Mouse (Mus musculus): ENCODE data around the gene Ric1. TPM values are rescaled to one million over a fixed set of nuclear protein-coding genes. Genes with fewer than 3 reads are reported as not detected.
A peak's percentile ranks its signal among the peaks of the same experiment; 100 is the strongest.
"Not testable (repeated sequence)": the region's sequence is repeated elsewhere in the genome, so short reads cannot be mapped to it uniquely, and the experiment has no call there.

Ric1 gene
- total RNA-seq, 1 experiment from 2014 or later = 36.3 TPM

DNA sequence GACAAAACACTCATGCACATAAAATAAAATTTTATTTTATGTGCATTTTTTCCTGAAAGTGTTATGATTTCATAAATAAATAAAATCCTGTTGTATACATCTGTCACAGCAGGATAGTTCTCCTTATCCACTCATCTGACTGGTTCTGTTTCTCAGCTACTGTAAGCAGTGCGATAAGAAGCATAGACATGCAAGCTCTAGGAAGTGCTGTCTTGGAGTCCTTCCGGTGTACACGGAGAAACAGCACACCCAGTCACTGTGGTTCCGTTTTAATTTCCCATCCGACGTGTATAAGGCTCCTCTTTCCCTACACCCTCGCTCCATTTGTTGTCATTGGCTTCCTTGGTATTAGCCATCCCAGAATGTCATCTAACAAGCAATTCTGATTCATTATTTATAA, 24.2 kb upstream of the Ric1 start:
- no peak for DNase-seq

DNA sequence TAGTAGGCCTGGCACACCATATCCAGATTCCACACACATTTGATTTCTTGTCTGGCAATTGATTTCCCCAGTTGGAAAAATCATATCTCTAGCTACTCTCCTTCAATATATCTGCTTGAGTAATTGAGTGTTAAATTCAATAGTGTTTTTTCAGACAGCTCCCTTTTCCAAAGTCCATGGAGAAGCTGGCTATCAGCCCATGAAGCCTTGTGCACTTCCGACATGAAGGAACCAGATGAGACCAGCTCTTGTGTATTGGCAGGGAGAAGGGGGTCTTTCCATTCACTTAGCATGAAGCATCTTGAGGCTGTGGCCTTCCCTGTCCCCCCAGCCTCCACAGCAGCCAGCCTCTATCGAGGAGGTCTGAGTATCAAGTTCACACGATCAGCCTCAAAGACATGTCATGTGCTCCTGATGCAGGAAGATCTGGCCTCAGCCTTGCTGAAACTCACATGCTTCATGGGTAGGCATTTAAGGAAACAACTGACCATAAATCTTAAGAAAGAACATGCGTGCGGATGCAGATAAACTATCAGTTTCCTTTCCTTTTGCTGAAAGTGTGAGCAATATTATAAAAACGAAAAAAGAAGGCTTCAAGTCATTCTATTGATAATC, 23.1 kb upstream of the Ric1 start:
- no peak for DNase-seq

DNA sequence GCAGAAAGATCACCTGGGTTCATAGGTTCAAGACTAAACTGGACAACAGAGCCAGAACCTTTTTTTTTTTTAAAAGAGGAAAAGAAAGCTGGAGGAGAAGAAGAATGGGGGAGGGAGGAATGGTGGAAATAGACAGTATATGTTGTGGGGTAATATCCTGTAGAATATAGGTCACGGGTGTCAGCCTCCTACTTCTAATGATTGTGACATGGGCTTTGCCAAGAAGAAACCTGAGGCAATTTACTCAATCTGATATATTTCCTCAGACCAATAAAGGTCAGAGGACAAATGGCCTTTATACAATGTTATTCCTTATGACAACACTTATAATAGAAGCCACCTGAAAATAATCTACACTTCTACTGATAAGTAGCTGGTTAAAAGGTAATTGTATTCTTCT, 21.7 kb upstream of the Ric1 start:
- DNase-seq = no peak

DNA sequence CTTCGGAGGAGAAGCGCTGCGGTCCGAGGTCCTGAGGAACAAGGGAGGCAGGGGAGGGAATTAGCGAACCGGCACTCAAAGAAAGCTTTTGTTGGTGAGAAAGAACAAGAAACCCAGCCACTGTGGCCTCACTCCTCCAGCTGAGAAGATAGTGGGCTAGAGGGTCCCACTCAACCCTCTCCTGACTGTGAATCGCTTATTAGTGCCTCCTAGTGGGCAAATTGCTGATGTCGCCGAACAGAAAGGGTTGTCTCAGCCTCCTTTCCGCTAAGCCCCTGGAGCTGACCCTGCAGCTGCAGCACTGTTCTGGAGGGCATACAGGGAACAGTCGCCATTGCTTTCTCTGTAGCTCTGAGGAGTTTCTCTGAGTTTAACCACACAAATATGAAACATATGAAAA, 21.0 kb upstream of the Ric1 start:
- DNase-seq = no peak

DNA sequence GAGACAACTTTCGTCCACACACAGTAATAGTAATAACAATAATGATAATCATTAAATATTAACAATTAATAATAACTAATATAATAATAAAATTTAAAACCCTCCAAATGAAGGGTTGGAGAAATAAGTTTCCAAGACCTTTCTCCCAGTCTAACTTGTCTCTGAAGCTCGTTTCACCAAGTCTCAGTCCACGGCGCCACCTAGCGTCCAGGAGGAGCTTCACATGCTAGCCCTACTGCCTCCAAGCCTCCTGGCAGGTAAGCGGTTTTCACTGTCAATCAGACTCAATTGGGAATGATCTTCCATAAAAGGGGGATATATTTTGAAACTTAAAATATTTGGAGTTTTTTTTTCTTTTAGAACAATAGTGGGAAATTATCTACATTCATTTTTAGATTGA, 20.6 kb upstream of the Ric1 start:
- peak; percentile 86 for DNase-seq

DNA sequence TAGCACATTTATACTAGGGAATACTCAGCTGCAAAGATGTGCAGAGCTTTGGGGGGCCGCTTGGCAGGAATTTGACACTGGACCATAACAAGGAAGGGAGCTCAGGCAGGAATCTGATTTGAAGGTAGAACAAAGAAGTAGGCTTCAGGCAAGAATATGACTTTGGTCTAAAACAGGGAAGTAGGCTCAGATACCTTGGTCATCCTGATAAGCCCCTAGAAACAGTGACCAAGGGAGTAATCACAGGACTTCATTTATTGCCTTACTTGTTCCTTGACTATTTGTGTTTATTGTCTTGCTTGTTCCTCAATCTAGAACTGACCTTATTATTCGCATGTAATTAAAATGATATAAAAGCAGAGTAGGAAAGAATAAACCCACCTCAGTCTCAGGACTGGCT, 18.0 kb upstream of the Ric1 start:
- no peak for DNase-seq

DNA sequence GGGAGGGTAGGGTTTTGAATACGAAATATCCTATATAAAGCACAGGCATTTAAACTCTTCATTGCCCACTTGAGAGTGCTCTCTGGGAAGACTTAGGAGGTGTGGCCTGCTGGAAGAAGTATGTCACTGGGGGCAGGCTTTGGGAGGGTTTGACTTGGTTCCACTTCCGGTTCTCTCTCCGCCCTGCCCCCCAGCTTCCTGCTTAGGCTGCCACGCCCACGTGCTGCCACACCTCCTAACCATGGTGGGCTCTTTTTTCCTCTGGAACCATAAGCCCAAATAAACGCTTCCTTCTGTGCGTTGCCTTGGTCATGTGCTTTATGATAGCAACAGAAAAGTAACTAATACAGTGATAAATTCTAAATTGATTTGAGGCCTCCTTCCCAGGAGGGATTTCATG, 16.5 kb upstream of the Ric1 start:
- no peak for DNase-seq

DNA sequence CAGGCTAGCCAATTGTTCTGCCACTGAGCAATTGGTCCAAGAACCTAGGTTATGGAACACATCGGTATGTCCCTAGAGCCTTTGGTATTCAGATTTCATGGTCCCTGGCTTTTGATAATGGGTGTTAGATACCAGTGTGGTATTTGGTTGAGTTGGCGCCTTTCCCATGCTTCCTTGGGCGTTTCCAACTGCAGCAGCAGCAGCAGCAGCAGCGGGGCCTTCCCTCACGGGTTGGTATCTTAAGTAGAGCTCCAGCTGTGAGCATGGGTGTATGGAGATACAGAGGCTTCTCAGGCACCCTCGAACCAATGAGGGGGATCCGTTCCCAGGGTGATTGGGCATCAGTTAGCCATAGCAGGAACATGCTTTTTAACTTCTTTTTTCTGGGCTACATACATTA, 13.9 kb upstream of the Ric1 start:
- DNase-seq = no peak

DNA sequence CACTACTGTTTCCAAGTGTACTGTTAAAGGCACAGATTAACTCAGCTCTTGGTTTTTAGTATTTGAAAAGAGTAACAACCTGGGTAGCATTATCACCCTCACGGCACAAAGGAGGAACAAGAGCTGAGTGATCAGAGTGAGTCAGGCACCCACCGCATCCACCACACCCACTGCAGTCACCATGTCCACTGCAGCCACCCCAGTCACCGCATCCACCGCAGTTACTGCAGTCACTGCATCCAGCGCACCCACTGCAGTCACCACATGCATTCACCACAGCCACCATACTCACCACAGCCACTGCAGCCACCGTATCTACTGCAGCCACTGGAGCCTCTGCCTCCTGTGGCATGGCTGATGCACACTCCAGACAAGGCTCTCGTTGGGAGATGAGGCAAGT, 12.2 kb upstream of the Ric1 start:
- no peak for DNase-seq

DNA sequence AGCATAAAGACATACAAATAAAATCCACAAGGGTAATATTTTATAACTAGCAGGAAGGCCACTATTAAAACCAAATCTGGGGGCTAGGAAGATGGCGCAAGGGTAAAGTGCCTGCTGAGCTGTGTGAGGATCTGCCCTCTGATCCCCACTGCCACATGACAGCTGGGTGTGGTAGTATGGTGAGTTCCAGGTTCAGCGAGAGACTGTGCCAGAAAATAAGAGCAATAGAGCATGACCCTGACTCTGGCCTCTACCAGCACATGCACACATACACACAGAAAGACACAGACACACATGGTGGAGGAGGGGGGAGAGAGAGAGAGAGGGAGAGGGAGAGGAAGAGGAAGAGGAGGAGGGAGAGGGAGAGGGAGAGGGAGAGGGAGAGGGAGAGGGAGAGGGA, 10.3 kb upstream of the Ric1 start:
- no peak for DNase-seq

DNA sequence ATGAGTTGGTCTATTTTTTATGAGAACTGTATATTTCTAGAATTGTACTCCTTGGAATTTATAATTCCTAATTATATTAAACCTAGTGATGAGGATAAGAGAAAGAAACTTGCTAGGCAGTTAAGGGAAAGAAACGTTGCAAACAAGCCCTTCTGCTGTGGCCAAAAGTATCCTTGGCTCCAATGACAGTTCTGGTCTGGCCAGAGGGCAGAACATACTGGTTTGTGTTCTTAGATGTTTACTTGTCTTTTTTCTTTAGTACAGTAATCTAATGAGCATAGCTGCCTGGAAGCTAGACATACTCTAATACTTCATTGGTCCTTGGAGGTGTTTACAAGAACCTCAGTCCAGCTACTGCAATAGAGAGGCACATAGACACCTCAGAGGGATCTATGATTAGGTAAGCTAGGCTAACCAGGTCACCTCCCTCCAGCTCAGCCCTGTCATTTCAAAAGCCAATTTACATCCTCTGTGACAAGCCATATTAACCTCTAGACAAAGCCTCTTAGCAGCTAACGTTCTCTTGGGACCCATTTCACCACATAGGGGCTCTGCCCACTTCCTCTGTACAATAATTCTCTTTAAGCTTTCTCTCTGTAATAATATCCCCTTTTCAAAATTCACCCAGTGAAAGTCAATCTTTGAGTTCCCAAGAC, 8.8 kb upstream of the Ric1 start:
- DNase-seq = no peak

DNA sequence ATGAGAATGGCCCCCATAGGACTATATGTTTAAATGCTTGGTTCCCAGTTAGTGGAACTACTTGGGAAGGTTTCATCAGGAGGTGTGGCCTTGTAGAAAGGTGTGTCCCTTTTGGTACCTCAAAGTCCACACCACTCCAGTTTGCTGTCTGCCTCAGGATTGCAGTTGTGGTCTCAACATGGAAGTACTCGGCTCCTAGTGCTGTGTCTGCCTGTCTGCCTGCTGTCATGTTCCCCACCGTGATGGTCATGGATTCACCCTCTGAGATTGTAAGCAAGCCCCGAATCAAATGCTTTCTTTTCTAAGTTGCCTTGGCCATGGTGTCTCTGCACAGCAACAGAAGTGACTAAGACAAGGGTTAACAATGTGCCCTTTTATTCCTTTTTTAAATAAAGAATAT, 8.0 kb upstream of the Ric1 start:
- no peak for DNase-seq

DNA sequence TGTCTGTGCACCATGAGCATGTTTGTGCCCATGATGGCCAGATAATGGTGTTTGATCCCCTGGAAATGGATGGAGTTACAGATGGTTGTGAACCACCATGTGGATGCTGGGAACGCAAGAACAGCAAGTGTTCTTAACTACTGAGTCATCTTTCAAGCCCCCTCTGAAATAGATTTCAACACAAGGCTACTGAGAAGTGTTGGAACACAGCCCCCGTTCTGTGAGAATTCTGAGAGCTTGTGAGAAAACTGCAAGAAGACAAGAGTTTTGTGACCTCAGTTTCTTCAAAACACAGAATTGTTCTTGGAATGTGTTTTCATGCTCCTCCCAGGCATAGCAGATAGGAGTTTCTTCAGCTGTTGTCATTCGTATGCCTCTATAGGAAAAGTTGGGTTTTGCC, 6.7 kb upstream of the Ric1 start:
- no peak for DNase-seq

DNA sequence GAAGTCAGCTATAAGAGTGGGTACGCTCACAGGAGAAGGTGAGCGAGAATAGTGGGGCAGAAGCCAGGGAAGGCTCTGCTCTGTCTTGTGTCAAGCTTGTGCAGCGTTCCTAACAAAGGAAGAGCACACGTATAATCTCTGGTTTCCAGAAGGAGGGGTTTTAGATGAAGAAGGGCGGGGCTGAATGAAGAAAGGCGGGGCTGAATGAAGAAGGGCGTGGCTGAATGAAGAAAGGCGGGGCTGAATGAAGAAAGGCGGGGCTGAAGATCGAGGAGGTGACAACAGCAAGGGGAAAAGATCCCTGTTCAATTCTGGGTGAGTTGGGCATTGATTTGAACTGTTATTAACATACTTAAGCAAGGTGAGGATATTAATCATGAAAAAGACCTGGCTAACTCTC, 6.1 kb upstream of the Ric1 start:
- no peak for DNase-seq

DNA sequence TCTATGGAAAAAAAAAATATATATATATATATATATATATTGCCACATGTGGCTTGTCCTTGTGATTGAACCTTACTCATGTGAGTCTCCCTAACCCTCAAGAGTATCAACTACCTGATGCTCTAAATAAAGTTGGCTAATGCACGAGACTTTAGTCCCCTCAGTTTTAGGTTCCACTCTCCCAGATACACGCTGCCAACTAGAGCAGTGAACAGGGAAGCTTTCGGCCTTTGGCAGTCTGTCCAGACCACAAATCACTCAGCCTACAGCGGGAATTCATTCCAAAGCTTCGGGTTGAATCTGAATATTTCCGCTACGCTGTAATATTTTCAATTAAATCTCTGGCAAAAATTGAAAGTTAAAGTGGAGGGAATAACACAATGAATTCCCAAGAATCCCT, 3.7 kb upstream of the Ric1 start:
- DNase-seq = no peak

DNA sequence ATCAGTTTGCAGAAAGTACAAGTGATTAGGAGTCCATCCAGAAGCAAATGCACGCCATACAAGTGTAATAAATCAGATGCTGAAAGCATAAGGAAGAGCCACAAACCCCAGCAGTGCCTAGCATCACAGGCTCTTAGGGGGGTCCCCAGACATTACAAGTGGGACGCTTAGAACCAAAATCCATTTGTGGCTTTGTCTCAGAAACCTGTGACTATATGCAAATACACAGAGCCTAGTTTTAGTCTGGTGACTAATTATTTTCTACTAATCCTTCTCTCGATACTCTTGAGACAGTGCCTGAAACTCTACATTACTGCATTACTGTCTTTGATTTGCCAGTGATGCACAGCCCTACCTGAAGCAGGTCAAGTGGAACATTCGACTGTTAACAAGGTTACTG, 3.2 kb upstream of the Ric1 start:
- no peak for DNase-seq

DNA sequence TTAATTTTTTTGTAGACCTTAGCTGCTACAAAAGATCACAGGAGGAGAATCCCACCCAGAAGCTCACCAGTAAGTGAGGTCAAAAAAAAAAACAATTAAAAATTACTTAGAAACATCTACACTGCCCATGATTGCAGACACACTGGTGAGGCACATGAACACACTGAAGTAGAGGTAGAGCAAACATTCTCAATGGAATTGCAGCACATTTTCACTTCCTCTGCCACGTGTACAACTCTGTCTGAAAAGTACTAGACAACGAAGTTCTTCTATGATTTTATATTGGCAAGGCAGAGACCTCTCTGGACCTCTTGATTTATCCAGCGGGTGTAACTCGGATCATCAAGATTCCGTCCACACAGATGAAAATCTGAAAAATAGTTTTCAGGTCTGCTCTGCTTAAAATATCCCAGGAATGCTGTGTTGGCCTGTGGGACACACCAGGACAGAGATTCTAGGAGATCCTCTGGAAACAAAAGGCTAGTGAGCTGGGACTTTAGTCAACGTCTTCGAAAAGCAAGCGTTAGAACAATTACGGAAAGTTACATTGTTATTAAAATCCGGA, 1.0 kb upstream of the Ric1 start:
- DNase-seq = no peak

DNA sequence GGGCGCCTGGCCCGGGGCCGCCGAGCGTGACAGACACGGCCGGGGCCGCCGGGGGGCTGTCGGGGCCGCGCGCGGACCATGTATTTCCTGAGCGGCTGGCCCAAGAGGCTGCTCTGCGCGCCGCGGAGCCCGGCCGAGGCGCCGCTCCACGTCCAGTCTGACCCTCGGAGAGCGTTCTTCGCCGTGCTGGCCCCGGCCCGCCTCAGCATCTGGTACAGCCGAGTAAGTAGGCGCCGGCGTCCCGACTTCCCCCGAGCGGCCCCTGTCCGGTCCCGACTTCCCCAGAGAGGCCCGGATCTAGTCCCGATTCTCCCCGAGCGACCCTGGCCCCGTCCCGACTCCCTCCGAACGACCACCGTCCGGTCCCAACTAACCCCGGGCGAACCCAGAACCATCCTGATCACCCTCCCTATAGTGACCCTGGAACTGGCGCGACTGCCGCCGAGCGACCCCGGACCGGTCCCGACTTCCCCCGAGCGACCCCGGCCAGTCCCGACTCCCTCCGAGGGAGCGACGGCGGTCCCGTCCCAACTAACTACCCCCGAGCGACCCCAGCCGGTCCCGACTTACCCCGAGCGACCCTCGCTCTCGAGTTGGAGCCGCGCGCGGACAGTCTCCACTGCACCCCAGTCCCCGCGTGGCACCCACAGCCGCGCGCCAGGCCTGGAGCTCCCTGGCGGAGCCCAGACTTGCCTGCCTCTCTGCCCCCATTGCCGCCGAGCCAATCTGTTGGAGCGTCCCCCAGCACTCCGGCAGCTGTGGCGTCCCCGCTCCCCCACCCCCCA, 555 bp downstream of the Ric1 start:
- DNase-seq = peak; percentile 65

DNA sequence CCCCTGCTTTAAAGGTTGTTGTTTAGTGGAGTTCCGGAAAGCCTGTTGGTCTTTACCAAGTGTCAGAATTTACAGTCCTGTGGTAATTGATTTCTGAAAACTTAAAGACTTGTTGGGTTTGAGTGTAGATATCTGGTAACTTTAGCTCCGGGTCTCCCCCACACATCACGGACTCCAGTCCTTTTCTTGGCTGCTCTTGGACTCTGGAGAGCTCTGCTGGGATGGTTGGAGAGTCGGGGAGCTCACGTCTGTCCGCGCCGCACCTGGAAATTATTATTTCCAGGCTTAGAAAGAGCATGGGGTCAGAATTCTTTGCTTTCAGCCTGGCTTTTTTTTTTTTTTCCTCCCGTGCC, 1.1 kb downstream of the Ric1 start:
- DNase-seq = no peak

DNA sequence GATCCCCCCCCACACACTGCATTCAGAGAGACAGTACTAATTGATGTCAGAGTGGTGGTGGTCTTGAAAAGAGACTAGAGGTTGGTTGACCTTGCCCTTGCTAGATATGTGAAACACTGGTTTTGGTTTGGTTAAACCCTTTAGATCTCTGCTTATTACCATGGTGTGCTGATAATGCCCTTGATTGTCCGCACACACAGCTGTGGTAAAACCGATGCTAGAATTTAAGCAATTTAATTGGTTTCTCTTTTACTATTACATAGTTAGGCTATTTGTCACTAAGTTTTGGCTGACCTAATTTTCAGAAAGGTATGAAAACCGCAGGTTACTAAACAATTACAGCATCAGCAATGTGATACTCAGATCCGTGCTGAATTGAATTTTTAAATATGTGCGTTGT, 1.6 kb downstream of the Ric1 start:
- no peak for DNase-seq

DNA sequence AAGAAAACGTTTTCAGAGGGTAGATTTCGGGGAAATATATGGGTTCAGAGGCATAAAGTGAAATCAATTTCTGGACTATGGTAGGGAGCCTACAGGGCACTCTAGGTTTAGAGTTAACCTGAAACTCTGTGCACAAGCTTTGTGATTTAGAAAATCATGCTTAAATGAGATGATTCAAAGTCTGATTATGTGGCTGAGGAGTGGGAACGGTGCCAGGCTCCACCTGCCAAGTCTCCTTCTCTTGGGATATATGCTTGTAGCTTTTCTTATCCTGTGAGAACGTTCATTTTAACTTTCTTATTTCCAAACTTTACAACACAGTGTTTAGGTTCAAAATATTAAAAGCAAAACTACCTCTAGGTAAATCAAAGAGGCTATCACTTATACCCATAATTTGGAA, 2.5 kb downstream of the Ric1 start:
- peak; percentile 62 for DNase-seq

DNA sequence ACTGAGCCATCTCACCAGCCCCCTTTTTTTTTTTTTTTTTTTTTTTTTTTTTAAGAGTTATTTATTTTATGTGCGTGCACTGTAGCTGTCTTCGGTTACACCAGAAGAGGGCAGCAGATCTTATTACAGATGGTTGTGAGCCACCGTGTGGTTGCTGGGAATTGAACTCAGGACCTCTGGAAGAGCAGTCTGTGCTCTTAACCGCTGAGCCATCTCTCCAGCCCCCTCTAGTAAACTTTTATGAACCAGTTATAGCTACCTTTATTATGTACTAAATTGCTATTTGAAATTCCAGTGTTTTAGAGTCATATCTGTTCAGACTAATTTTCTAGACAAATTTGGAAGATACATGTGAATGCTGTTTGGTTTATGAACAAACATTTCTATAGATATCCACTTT, 3.5 kb downstream of the Ric1 start:
- DNase-seq = not testable (repeated sequence)

DNA sequence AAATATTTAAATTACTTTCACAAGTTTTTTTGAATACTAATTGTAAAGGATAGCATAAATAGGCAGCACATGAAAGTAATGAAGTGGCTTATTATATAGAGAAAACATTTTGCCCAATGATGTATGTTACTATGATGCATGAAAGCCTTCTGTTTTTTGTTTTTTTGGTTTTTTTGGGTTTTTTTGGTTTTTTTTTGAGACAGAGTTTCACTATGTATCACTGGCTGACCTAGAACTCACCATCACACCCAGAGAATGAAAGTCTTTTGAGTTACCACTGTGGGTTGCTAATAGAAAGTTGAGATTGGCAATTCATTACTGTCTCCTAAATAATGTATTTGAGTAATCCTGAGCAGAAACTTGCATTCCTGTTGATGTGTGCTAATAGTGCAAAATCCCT, 4.8 kb downstream of the Ric1 start:
- no peak for DNase-seq

DNA sequence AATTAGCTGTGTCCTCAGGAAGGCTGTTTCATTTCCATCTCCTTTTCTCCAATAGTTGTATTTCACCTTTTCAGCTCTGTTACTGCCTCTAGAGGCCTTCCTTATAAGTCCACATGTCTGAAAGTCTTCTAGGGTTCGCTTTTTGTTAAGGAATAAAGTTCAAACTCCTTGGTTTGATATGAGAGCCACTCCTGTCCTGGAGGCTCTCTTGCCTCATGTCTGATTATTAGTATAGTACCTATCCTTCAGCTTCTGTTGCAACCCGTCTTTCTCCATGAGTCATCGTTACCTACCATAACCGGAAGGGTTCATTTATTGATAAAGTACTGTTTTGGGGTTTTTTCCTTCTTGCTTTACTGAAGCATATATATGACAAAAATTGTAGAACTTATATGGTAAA, 5.2 kb downstream of the Ric1 start:
- no peak for DNase-seq

Measured in adrenal gland, postnatal 25 days (tissue).